Mouse (Mus musculus) embryonic stem cell, embryonic (primary cell): Measurements from ENCODE around the gene Tmem108.

Experiments
- CTCF ChIA-PET, 4 experiments: fragments of 300-600 bp in 2 of 4; fragments of 350-600 bp in 2 of 4; sonication (Branson Sonifier 250); formaldehyde crosslinking; loops; one replicate each; lab custom pipeline; 2022; ENCODE audit warnings: inconsistent platforms in 2 of 4; lab: Charles Lee
- POLR2A ChIA-PET, 4 experiments: fragments of 300-600 bp in 2 of 4; fragments of 350-600 bp in 2 of 4; sonication (Branson Sonifier 250); formaldehyde crosslinking; loops; one replicate each; lab custom pipeline; 2022; ENCODE audit warnings: antibody characterized with exemption in 4 of 4, inconsistent platforms in 1 of 4; lab: Charles Lee

Tmem108 gene

GRCm38 (mm10) chr9:103558741-103559140 is 202.9 kb downstream of the Tmem108 start:
- ChIA-PET CTCF (no interaction called here), POLR2A (interaction anchor here in 1 of 4 experiments (0.7 kb wide), 1 partner anchor 13 kb away, joined by 3 read pairs; no protein-coding TSS in a partner anchor)

GRCm38 (mm10) chr9:103558240-103558639 is 203.4 kb downstream of the Tmem108 start:
- CTCF ChIA-PET: no interaction called here
- POLR2A ChIA-PET: interaction anchor here in 1 of 4 experiments (0.7 to 1.5 kb wide), 2 partner anchors 12 to 16 kb away, joined by 3 to 5 read pairs; no protein-coding TSS in a partner anchor

GRCm38 (mm10) chr9:103557085-103557484 is 204.6 kb downstream of the Tmem108 start:
- POLR2A ChIA-PET: interaction anchor here in 2 of 4 experiments (0.6 to 1.5 kb wide), 4 partner anchors 9 to 196 kb away, joined by 3 to 5 read pairs (median 4); no protein-coding TSS in a partner anchor
- CTCF ChIA-PET: interaction anchor here in 2 of 4 experiments (0.6 to 1.0 kb wide), 4 partner anchors 8 to 935 kb away, joined by 3 to 5 read pairs (median 4); no protein-coding TSS in a partner anchor

GRCm38 (mm10) chr9:103555334-103555733 is 206.3 kb downstream of the Tmem108 start:
- ChIA-PET CTCF (interaction anchor here in 2 of 4 experiments (0.6 to 2.1 kb wide), 2 partner anchors 9 kb away, joined by 3 to 8 read pairs; no protein-coding TSS in a partner anchor), POLR2A (interaction anchor here in 2 of 4 experiments (0.5 to 1.4 kb wide), 3 partner anchors 12 to 20 kb away, joined by 3 to 4 read pairs (median 3); no protein-coding TSS in a partner anchor)

GRCm38 (mm10) chr9:103550661-103551248 is 210.9 kb downstream of the Tmem108 start:
- POLR2A ChIA-PET: interaction anchor here in 1 of 4 experiments (1.0 kb wide), 1 partner anchor 82 kb away, joined by 4 read pairs; no protein-coding TSS in a partner anchor
- CTCF ChIA-PET: no interaction called here

GRCm38 (mm10) chr9:103549178-103549577 is 212.5 kb downstream of the Tmem108 start:
- CTCF ChIA-PET: no interaction called here
- POLR2A ChIA-PET: no interaction called here

GRCm38 (mm10) chr9:103548606-103549005 is 213.0 kb downstream of the Tmem108 start:
- POLR2A ChIA-PET: no interaction called here
- CTCF ChIA-PET: no interaction called here

GRCm38 (mm10) chr9:103546695-103547645 is 214.7 kb downstream of the Tmem108 start:
- ChIA-PET CTCF (interaction anchor here in 3 of 4 experiments (0.7 to 2.4 kb wide), 4 partner anchors 13 to 17 kb away, joined by 3 to 8 read pairs (median 5); no protein-coding TSS in a partner anchor), POLR2A (interaction anchor here in 1 of 4 experiments (0.6 to 2.5 kb wide), 2 partner anchors 13 to 22 kb away, joined by 3 to 7 read pairs; no protein-coding TSS in a partner anchor)

GRCm38 (mm10) chr9:103545729-103546128 is 215.9 kb downstream of the Tmem108 start:
- ChIA-PET POLR2A (interaction anchor here in 2 of 4 experiments (0.6 to 2.5 kb wide), 3 partner anchors 11 to 38 kb away, joined by 3 to 7 read pairs (median 3); no protein-coding TSS in a partner anchor), CTCF (interaction anchor here in 2 of 4 experiments (1.5 to 2.4 kb wide), 2 partner anchors 14 to 15 kb away, joined by 5 to 8 read pairs; no protein-coding TSS in a partner anchor)

GRCm38 (mm10) chr9:103545271-103545670 is 216.4 kb downstream of the Tmem108 start:
- CTCF ChIA-PET: interaction anchor here in 3 of 4 experiments (0.5 to 2.4 kb wide), 3 partner anchors 15 to 323 kb away, joined by 3 to 8 read pairs (median 3); no protein-coding TSS in a partner anchor
- POLR2A ChIA-PET: interaction anchor here in 2 of 4 experiments (1.0 to 2.5 kb wide), 3 partner anchors 11 to 38 kb away, joined by 3 to 7 read pairs (median 3); no protein-coding TSS in a partner anchor

- CTCF ChIA-PET: interaction anchor here in 2 of 4 experiments (0.5 to 1.0 kb wide), 3 partner anchors 20 to 323 kb away, joined by 3 read pairs; no protein-coding TSS in a partner anchor
Measured at GRCm38 (mm10) chr9:103544599-103544998, 217.0 kb downstream of the Tmem108 start.

GRCm38 (mm10) chr9:103540518-103540917 is 221.1 kb downstream of the Tmem108 start:
- CTCF ChIA-PET: interaction anchor here in 3 of 4 experiments (0.6 to 1.7 kb wide), 11 partner anchors 12 to 52 kb away, joined by 3 to 8 read pairs (median 4); no protein-coding TSS in a partner anchor
- POLR2A ChIA-PET: interaction anchor here (0.6 to 1.2 kb wide), 7 partner anchors 9 to 785 kb away, joined by 3 to 7 read pairs (median 4); no protein-coding TSS in a partner anchor

More at GRCm38 (mm10) chr9:103544599-103544998, 217.0 kb downstream of the Tmem108 start:
- POLR2A ChIA-PET: interaction anchor here in 2 of 4 experiments (1.0 to 2.5 kb wide), 2 partner anchors 10 to 16 kb away, joined by 3 to 7 read pairs; no protein-coding TSS in a partner anchor

GRCm38 (mm10) chr9:103538047-103538816 is 223.4 kb downstream of the Tmem108 start:
- ChIA-PET POLR2A (no interaction called here), CTCF (no interaction called here)

- CTCF ChIA-PET: interaction anchor here in 2 of 4 experiments (0.5 to 1.0 kb wide), 2 partner anchors 28 to 100 kb away, joined by 3 to 4 read pairs; no protein-coding TSS in a partner anchor
Measured at GRCm38 (mm10) chr9:103536059-103536634, 225.5 kb downstream of the Tmem108 start.

GRCm38 (mm10) chr9:103525041-103525537 is 236.5 kb downstream of the Tmem108 start:
- POLR2A ChIA-PET: interaction anchor here in 3 of 4 experiments (0.7 to 2.8 kb wide), 18 partner anchors 9 to 477 kb away, joined by 3 to 17 read pairs (median 4); partner anchors contain the start of gene Nphp3 (in 1 of the 3)

More at GRCm38 (mm10) chr9:103536059-103536634, 225.5 kb downstream of the Tmem108 start:
- POLR2A ChIA-PET: interaction anchor here in 3 of 4 experiments (0.6 to 1.8 kb wide), 11 partner anchors 11 to 465 kb away, joined by 3 to 17 read pairs (median 5); partner anchors contain the start of gene Nphp3 (in 1 of the 3)

GRCm38 (mm10) chr9:103524600-103524999 is 237.0 kb downstream of the Tmem108 start:
- ChIA-PET CTCF (interaction anchor here in 3 of 4 experiments (0.7 to 1.8 kb wide), 6 partner anchors 36 to 178 kb away, joined by 3 to 6 read pairs (median 4); no protein-coding TSS in a partner anchor), POLR2A (interaction anchor here in 3 of 4 experiments (0.7 to 2.8 kb wide), 17 partner anchors 8 to 477 kb away, joined by 3 to 17 read pairs (median 4); partner anchors contain the start of gene Nphp3 (in 1 of the 3))

More at GRCm38 (mm10) chr9:103525041-103525537, 236.5 kb downstream of the Tmem108 start:
- CTCF ChIA-PET: interaction anchor here in 3 of 4 experiments (0.7 to 1.8 kb wide), 7 partner anchors 35 to 478 kb away, joined by 3 to 6 read pairs (median 3); partner anchors contain the start of gene Nphp3 (in 1 of the 3)
